Comparison of ENCODE assay signal across 11 mouse cellular contexts in the genomic region with DNA sequence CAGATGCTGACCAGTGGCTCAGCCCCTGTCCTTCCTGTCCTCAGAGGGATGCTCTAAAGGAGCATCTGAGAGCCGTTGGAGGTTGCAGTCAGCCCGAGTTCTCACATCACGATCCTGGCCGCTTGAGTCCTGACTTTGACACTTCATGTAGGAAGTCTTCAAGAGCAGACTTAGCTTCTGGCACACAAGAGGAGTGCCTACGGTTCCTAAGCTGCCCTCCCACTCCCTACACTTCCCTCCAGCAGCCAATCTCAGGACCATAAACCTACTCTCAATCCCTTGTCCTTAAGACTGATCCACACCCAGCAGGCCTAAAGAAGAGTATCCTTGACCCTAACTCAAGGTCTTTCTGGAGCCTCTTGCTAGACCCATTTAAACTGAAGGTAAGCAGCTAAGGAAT. TPM values are rescaled to one million over a fixed set of nuclear protein-coding genes. Genes with fewer than 3 reads are reported as not detected.
DNase-seq lines count a peak whose midpoint lies in the region; ATAC-seq and TF ChIP-seq lines count a peak whose summit lies in the region.
"Had no signal": no experiment of that assay in that cellular context is flagged by ENCODE, and none has a peak within 500 bp of the region (broad histone marks: within the 10 kb centered on the region; RNA-seq: fewer than 3 reads in every experiment).

No protein-coding gene starts in this region.

- H3K9me3 ChIP-seq in hindbrain, embryonic 14.5 days (ENCODE audit: control insufficient read depth, low read length), result no peaks in the 10 kb centered on the region

- 75% methylated on average over 5 of the region's 5 CpGs for WGBS in lung, adult 2 months
- 95% methylated on average over 5 of the region's 5 CpGs for WGBS in hindbrain, embryonic 14.5 days

- no peak for TF ChIP-seq POLR2A in lung, adult 2 months (IDR thresholded peaks at IDR 0.05; ENCODE audit: borderline replicate concordance, extremely low read depth, low read depth, low read length)

- no peak for ATAC-seq in cerebellum, adult (ENCODE audit: insufficient number of reproducible peaks, low FRiP score, low TSS enrichment)
- ATAC-seq in hindbrain, embryonic 14.5 days (ENCODE audit: low FRiP score), result no peak
- no peak for ATAC-seq in CD4-positive, CD25-positive, alpha-beta regulatory T cell, adult 4 months
- ATAC-seq: activated CD4-positive, CD25-positive, alpha-beta regulatory T cell, adult 4 months; inflammation-experienced regulatory T-cells, adult 6 months had no signal

- H3K27ac ChIP-seq in hindbrain, embryonic 14.5 days, result no peak overlapping the region

- DNase-seq in cerebellum, postnatal 14 days, result peak; percentile 23 to 36
- peak; percentile 60 to 66 for DNase-seq in lung, adult 18-20 months
- no peak for DNase-seq in lung, adult 2 months
- DNase-seq in adrenal gland, postnatal 25 days, result peak; percentile 27
- peak; percentile 72 to 87 for DNase-seq in kidney, postnatal 25 days
- no peak for DNase-seq in hindbrain, embryonic 14.5 days (ENCODE audit: low spot score)

- no peak overlapping the region for H3K4me2 ChIP-seq in hindbrain, embryonic 14.5 days (replicated peaks)
- H3K4me2 ChIP-seq: midbrain, embryonic 11.5 days had no signal

- H3K4me3 ChIP-seq in lung, adult 2 months (replicated peaks; ENCODE audit: extremely low read depth, low read depth, low read length), result no peak overlapping the region
- H3K4me3 ChIP-seq in hindbrain, embryonic 14.5 days (replicated peaks; ENCODE audit: low read length), result no peak overlapping the region

- H3K4me1 ChIP-seq in lung, adult 2 months (ENCODE audit: control insufficient read depth, insufficient read depth, low read length), result no peaks in the 10 kb centered on the region
- no peaks in the 10 kb centered on the region for H3K4me1 ChIP-seq in hindbrain, embryonic 14.5 days (replicated peaks; ENCODE audit: control insufficient read depth, insufficient read depth, low read length)

- no peak for TF ChIP-seq CTCF in lung, adult 2 months (IDR thresholded peaks at IDR 0.05; ENCODE audit: insufficient read depth, low read length)

- H3K27me3 ChIP-seq in hindbrain, embryonic 14.5 days (ENCODE audit: control insufficient read depth, insufficient read depth, low read length), result no peaks in the 10 kb centered on the region

- H3K9ac ChIP-seq in hindbrain, embryonic 14.5 days, result no peak overlapping the region

- H3K36me3 ChIP-seq in hindbrain, embryonic 14.5 days (replicated peaks; ENCODE audit: control insufficient read depth, insufficient read depth), result peaks cover 4% of the 10 kb centered on the region; the same call in 1 of the 2 replicates

RNA-seq across cellular contexts. Expression of gene Srl, which starts 45.8 kb away (rescaled TPM):
- 3.6 and 12.6 TPM in 2 replicates for polyA plus RNA-seq in lung, adult 2 months (2012; rRNA removed)
- total RNA-seq in adrenal gland, postnatal 25 days (2021), result 8.0 and 11.9 TPM in 2 replicates
- polyA plus RNA-seq in hindbrain, embryonic 14.5 days (2014; fragmentation: Nextera tagmentation; extraction: Ambion mirVana), result 28.0 and 31.2 TPM in 2 replicates
- under 1 TPM; 0.42 to 0.97 TPM for polyA plus RNA-seq in CD4-positive, CD25-positive, alpha-beta regulatory T cell, adult 4 months (2017; shearing (Covaris generic))

Comparison
In these comparisons a context has a peak if more than half of its experiments do, and no peak if none do; other contexts are left out.
1. DNase-seq: peak in cerebellum, postnatal 14 days (2 of 2), lung, adult 18-20 months (2 of 2), adrenal gland, postnatal 25 days (single experiment) and kidney, postnatal 25 days (2 of 2); none in lung, adult 2 months (single experiment) and hindbrain, embryonic 14.5 days (single experiment).